Mouse (Mus musculus) myocyte (in vitro differentiated cells): ENCODE results near the gene Oit3.

ENCODE experiments used
- CEBPB ChIP-seq: IDR thresholded peaks from 2 replicates; pipeline ENCODE4 v1.6.1; 2011; ENCODE audit warnings: mild to moderate bottlenecking, moderate library complexity; ENCODE audit not compliant: poor library complexity, insufficient read depth, severe bottlenecking
- E2F4 ChIP-seq: IDR thresholded peaks from one replicate; pipeline ENCODE4 v1.6.1; 2011; ENCODE audit warnings: mild to moderate bottlenecking, control low read depth, moderate library complexity; ENCODE audit not compliant: insufficient read depth
- MAX ChIP-seq: IDR thresholded peaks from one replicate; pipeline ENCODE4 v1.6.1; 2011; ENCODE audit warnings: low read depth, mild to moderate bottlenecking, control low read depth
- MYOG ChIP-seq, 3 experiments: IDR thresholded peaks; one replicate each; pipeline ENCODE4 v1.6.1; 2011; ENCODE audit warnings: control low read depth in 2 of 3, low read depth in 2 of 3, mild to moderate bottlenecking in 2 of 3; ENCODE audit not compliant: insufficient read length in 2 of 3, control insufficient read depth in 1 of 3, insufficient read depth in 1 of 3
- POLR2A ChIP-seq: IDR thresholded peaks from one replicate; pipeline ENCODE4 v1.6.1; 2011; ENCODE audit warnings: low read depth, mild to moderate bottlenecking, control low read depth, moderate library complexity; ENCODE audit not compliant: insufficient read length
- POLR2AphosphoS2 ChIP-seq: IDR thresholded peaks from one replicate; pipeline ENCODE4 v1.6.1; 2011; ENCODE audit warnings: low read depth, control low read depth; ENCODE audit not compliant: insufficient read length
- REST ChIP-seq: IDR thresholded peaks from one replicate; pipeline ENCODE4 v1.6.1; 2011; ENCODE audit warnings: mild to moderate bottlenecking, control low read depth, moderate library complexity; ENCODE audit not compliant: insufficient read depth, insufficient read length
- SRF ChIP-seq: IDR thresholded peaks from one replicate; pipeline ENCODE4 v1.6.1; 2011; ENCODE audit warnings: low read depth; ENCODE audit not compliant: control insufficient read depth, insufficient read length
- TCF12 ChIP-seq: IDR thresholded peaks from one replicate; pipeline ENCODE4 v1.6.1; 2011; ENCODE audit warnings: mild to moderate bottlenecking, control low read depth; ENCODE audit not compliant: poor library complexity, insufficient read depth, severe bottlenecking
- USF1 ChIP-seq: IDR thresholded peaks from one replicate; pipeline ENCODE4 v1.6.1; 2011; ENCODE audit warnings: low read depth, mild to moderate bottlenecking, control low read depth, moderate library complexity

- TF ChIP-seq POLR2A (no peak), POLR2AphosphoS2 (no peak), USF1 (no peak), E2F4 (no peak), TCF12 (no peak), MYOG (IDR thresholded peaks at IDR 0.05; ENCODE audit: control insufficient read depth in 1 of 3, insufficient read depth in 1 of 3, insufficient read length in 2 of 3, low read depth in 2 of 3) (no peak), MAX (no peak), SRF (no peak), CEBPB (no peak), REST (no peak)
Observed at GRCm38 (mm10) chr10:59443212-59443611, 1.6 kb upstream of the Oit3 start.
